Mouse (Mus musculus): ENCODE results near the gene Fgd1.

- TF ChIP-seq MAFK (IDR thresholded peaks at IDR 0.05; ENCODE audit: insufficient read depth, low read depth, low read length) (no peak), HCFC1 (IDR thresholded peaks at IDR 0.05; ENCODE audit: borderline replicate concordance, insufficient read depth, low read length) (no peak), ZC3H11A (IDR thresholded peaks at IDR 0.05; ENCODE audit: borderline replicate concordance, low read depth, low read length) (peak; percentile 33; the same call in 1 of the 2 replicates), CHD2 (IDR thresholded peaks at IDR 0.05; ENCODE audit: low read depth, low read length) (no peak)
Observed at GRCm38 (mm10) chrX:151116795-151117194, 70.8 kb downstream of the Fgd1 start.
